Mouse (Mus musculus) macrophage (primary cell): ENCODE data around the gene Serpinb1c. TPM values are rescaled to one million over a fixed set of nuclear protein-coding genes. Genes with fewer than 3 reads are reported as not detected.

ENCODE experiments used
- H3K27ac ChIP-seq: fragments of 350-480 bp; formaldehyde crosslinking; 2 replicates; pipeline ENCODE4 v1.9.0; 2021
- H3K36me3 ChIP-seq: fragments of 350-480 bp; formaldehyde crosslinking; 2 replicates; pipeline ENCODE4 v1.9.0; 2021; ENCODE audit errors: inconsistent target
- H3K4me3 ChIP-seq: fragments of 350-480 bp; formaldehyde crosslinking; 2 replicates; pipeline ENCODE4 v1.9.0; 2021; ENCODE audit errors: inconsistent target
- H3K79me2 ChIP-seq: fragments of 350-480 bp; formaldehyde crosslinking; 2 replicates; pipeline ENCODE4 v1.9.0; 2021; ENCODE audit errors: inconsistent target
- WGBS: methylation state at CpG from one replicate; pipeline ENCODE4 v1.1.7; 2026; ENCODE audit warnings: inconsistent platforms; ENCODE audit not compliant: missing documents; 5-methylcytosine and 5-hydroxymethylcytosine counted together
- polyA plus RNA-seq: library from polyadenylated mRNA; stranded (reverse); fragments of 250-400 nt; gene quantifications from 3 replicates; pipeline ENCODE4 v1.2.4, GENCODE M21; 2018; ENCODE audit warnings: inconsistent platforms

The Serpinb1c gene
- polyA plus RNA-seq, 1 experiment from 2014 or later: 3.9 TPM

- no peak overlapping the region for H3K27ac ChIP-seq
- no peaks in the 10 kb centered on the region for H3K79me2 ChIP-seq
- WGBS: 0% methylated on average over 1 of the region's 1 CpGs
- H3K4me3 ChIP-seq: no peak overlapping the region
- H3K36me3 ChIP-seq: no peaks in the 10 kb centered on the region
Measured at GRCm38 (mm10) chr13:32850156-32850555, 47.9 kb downstream of the Serpinb1c start.

GRCm38 (mm10) chr13:32849531-32850123 lies 48.4 kb downstream of the Serpinb1c start:
- no peak overlapping the region for H3K4me3 ChIP-seq
- no peaks in the 10 kb centered on the region for H3K36me3 ChIP-seq
- H3K79me2 ChIP-seq: no peaks in the 10 kb centered on the region
- H3K27ac ChIP-seq: no peak overlapping the region

- WGBS: 10% methylated on average over 2 of the region's 4 CpGs
- Histone ChIP-seq H3K36me3 (no peaks in the 10 kb centered on the region), H3K4me3 (no peak overlapping the region), H3K27ac (no peak overlapping the region), H3K79me2 (no peaks in the 10 kb centered on the region)
Measured at GRCm38 (mm10) chr13:32849092-32849491, 48.9 kb downstream of the Serpinb1c start.

DNA sequence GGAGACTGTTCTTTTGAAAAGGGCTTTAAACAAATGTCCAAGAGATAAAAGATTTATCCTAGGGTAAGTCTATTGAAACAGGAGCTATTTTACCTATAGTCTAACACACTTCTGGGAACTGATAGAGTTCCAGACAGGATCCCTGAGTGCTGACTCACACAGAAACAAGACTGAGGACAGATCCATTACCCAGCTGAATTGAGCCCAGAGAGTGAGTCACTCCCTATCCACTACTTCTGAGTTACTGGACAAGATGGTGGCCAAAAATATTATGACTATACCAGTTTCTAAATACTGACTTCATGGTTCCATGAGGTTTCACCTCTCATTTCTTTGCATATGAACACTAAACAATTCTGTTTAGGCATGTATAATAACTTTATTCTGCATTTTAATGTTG lies 51.8 kb downstream of the Serpinb1c start:
- no peaks in the 10 kb centered on the region for H3K36me3 ChIP-seq
- H3K79me2 ChIP-seq: no peaks in the 10 kb centered on the region
- no peak overlapping the region for H3K27ac ChIP-seq
- no peak overlapping the region for H3K4me3 ChIP-seq

DNA sequence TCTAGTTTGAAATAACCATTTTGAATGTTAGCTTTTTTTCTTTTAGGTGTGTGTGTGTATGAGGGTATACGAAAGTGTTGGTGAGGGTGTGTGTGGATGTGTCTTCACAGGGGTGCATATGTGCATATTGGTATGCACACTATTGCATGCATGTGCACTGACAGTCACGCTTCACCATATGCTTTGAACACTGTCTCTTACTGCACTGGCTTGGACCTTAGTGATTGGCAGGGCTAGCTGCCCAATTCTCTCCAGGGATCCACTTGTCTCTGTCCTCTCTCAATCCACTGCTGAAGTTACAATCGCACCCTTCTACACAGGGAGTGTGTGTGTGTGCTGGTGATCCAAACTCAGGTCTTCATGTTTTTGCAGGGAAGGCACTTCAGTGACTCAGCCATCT lies 56.7 kb downstream of the Serpinb1c start:
- H3K79me2 ChIP-seq: no peaks in the 10 kb centered on the region
- no peak overlapping the region for H3K4me3 ChIP-seq
- 96% methylated on average over 3 of the region's 3 CpGs for WGBS
- no peaks in the 10 kb centered on the region for H3K36me3 ChIP-seq
- H3K27ac ChIP-seq: no peak overlapping the region

DNA sequence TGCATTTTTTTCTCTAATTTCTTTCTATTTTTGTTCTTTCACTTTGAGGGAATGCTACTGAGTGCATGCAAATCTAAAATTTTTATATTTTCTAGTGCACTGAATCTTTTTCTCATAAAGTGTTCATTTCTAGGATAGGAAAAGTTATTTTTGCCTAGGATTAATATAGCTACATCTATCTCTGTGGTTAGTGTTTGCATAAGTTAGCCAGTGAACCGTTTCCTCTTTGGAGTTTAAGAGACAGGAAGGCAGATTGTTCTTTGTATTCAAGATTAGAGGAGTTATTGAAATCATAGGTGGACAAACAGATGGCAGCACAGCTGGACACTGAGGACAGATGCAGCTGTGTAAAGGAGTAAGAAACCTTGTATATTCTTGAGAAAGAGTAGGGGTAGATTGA lies 58.7 kb downstream of the Serpinb1c start:
- WGBS: 13% methylated on average over 1 of the region's 1 CpGs
- H3K36me3 ChIP-seq: no peaks in the 10 kb centered on the region
- no peak overlapping the region for H3K4me3 ChIP-seq
- no peak overlapping the region for H3K27ac ChIP-seq
- no peaks in the 10 kb centered on the region for H3K79me2 ChIP-seq

DNA sequence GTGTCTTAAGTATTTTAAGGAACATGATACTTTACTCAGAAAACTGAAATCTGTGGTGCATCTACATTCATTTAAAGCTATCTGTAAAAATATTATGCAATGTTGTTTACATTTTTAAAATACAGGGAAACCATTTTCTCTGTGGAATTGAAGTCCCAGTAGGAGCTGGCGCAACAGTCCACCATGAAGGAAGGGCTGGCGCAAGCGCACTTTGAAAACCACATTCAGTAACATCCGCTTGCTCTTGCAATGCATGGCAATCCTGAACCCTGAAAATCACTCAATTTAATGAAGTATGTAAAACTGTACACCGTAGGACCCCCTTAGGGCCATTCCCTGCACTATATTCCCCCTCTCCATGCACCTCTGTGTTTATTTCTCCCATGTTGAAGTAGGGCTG lies 63.5 kb downstream of the Serpinb1c start:
- H3K79me2 ChIP-seq: no peaks in the 10 kb centered on the region
- H3K4me3 ChIP-seq: no peak overlapping the region
- H3K27ac ChIP-seq: 0 out of 2 replicates have a peak overlapping the region, but pooled peaks have one; percentile 7
- no peaks in the 10 kb centered on the region for H3K36me3 ChIP-seq
- 12% methylated on average over 5 of the region's 5 CpGs for WGBS

DNA sequence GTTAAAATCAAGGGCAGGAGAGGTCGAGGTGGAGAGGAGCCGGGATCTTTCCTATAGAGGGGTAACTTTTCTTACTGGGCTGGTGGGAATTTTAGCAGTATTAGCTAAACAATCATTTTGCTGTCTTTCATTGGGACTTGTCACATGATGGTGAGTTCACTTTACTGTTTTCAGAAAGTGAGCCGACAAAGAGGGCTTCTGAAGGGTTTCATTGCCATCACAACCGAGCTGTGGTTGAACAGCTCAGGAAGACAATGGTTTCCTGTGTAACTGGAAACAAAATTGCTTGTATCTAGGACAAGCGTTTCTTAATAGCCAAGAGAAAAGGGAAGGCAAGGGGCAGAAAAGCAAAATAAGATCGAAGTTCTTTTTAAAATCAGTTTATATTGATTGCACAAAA lies 64.8 kb downstream of the Serpinb1c start:
- no peaks in the 10 kb centered on the region for H3K36me3 ChIP-seq
- 10% methylated on average over 6 of the region's 6 CpGs for WGBS
- H3K79me2 ChIP-seq: no peaks in the 10 kb centered on the region
- peak overlapping the region; percentile 58 for H3K27ac ChIP-seq
- no peak overlapping the region for H3K4me3 ChIP-seq

GRCm38 (mm10) chr13:32832776-32833175 lies 65.2 kb downstream of the Serpinb1c start:
- 22% methylated on average over 3 of the region's 3 CpGs for WGBS

GRCm38 (mm10) chr13:32831505-32832273 lies 66.3 kb downstream of the Serpinb1c start:
- Histone ChIP-seq H3K27ac (peak overlapping the region; percentile 58; the same call in 1 of the 2 replicates), H3K36me3 (no peaks in the 10 kb centered on the region), H3K79me2 (no peaks in the 10 kb centered on the region), H3K4me3 (no peak overlapping the region)
- WGBS: 66% methylated on average over 3 of the region's 3 CpGs

More at GRCm38 (mm10) chr13:32832776-32833175, 65.2 kb downstream of the Serpinb1c start:
- Histone ChIP-seq H3K4me3 (no peak overlapping the region), H3K27ac (peak overlapping the region; percentile 58), H3K36me3 (no peaks in the 10 kb centered on the region), H3K79me2 (no peaks in the 10 kb centered on the region)

Other genes with a start within 250 kb of the Serpinb1c start
- gene Mylk4, start 114.3 kb downstream of the Serpinb1c start, polyA plus RNA-seq: not detected in 3 replicates
- gene Wrnip1, start 96.2 kb downstream of the Serpinb1c start, polyA plus RNA-seq: 7.1 to 9.5 TPM (median 8.7 TPM) in 3 replicates
- not detected in 3 replicates for gene D930007J09Rik, start 95.4 kb downstream of the Serpinb1c start, polyA plus RNA-seq
- 0.67 to 1.4 TPM (median 1.3 TPM) in 3 replicates for gene Serpinb1a, start 47.0 kb downstream of the Serpinb1c start, polyA plus RNA-seq
- gene Serpinb6b, start 67.0 kb upstream of the Serpinb1c start, polyA plus RNA-seq: 3.7 to 12.9 TPM (median 6.1 TPM) in 3 replicates
- gene Serpinb9, start 105.0 kb upstream of the Serpinb1c start, polyA plus RNA-seq: 5.1 to 13.2 TPM (median 9.9 TPM) in 3 replicates
- 0.10 to 0.26 TPM in 2 of 3 replicates, not detected in the other for gene Serpinb9b, start 129.2 kb upstream of the Serpinb1c start, polyA plus RNA-seq
- gene Serpinb1b, start 180.4 kb upstream of the Serpinb1c start, polyA plus RNA-seq: 0.22 to 0.30 TPM in 2 of 3 replicates, not detected in the other